Mouse (Mus musculus): ENCODE results near the gene Mrpl12. TPM values are rescaled to one million over a fixed set of nuclear protein-coding genes. Genes with fewer than 3 reads are reported as not detected.

Mrpl12 gene
- polyA plus RNA-seq (2014; fragmentation: Illumina TruSeq; extraction: RNeasy Lipid Tissue Mini Kit (QIAGEN cat#74804); ENCODE audit: low replicate concordance), result 1.6 TPM

GRCm38 (mm10) chr11:120484265-120484981 lies at the start of gene Mrpl12:
Mrpl12 (plus strand) TSS chr11:120484613.

GRCm38 (mm10) chr11:120437152-120437856 lies 47.1 kb upstream of the Mrpl12 start, which contains the start of gene Nploc4:
Nploc4 (minus strand) TSS chr11:120437708.

GRCm38 (mm10) chr11:120442344-120442743 lies 42.1 kb upstream of the Mrpl12 start, which contains the start of gene Tspan10:
Tspan10 (plus strand) TSS chr11:120442644.

GRCm38 (mm10) chr11:120453306-120453705 lies 31.1 kb upstream of the Mrpl12 start, which contains the start of gene Pde6g:
Pde6g (minus strand) TSS chr11:120453500.

GRCm38 (mm10) chr11:120457772-120458751 lies 26.4 kb upstream of the Mrpl12 start, which contains the start of the genes Oxld1 and Ccdc137:
Oxld1 (minus strand) TSS chr11:120458068.
Ccdc137 (plus strand) TSS chr11:120458115.

GRCm38 (mm10) chr11:120467051-120467735 lies 17.2 kb upstream of the Mrpl12 start, which contains the start of gene Arl16:
Arl16 (minus strand) TSS chr11:120467607.

GRCm38 (mm10) chr11:120491317-120492023 lies 7.1 kb downstream of the Mrpl12 start, which contains the start of gene Slc25a10:
Slc25a10 (plus strand) TSS chr11:120491840.

GRCm38 (mm10) chr11:120530085-120530964 lies 45.9 kb downstream of the Mrpl12 start, which contains the start of gene Gcgr:
Gcgr (plus strand) TSS chr11:120530699.

Other genes starting within 250 kb of the Mrpl12 start
- gene Actg1, start 136.1 kb upstream of the Mrpl12 start, polyA plus RNA-seq (2014; fragmentation: Illumina TruSeq; extraction: RNeasy Lipid Tissue Mini Kit (QIAGEN cat#74804); ENCODE audit: low replicate concordance), result 737 TPM
- not detected for gene Fscn2, start 123.1 kb upstream of the Mrpl12 start, polyA plus RNA-seq (2014; fragmentation: Illumina TruSeq; extraction: RNeasy Lipid Tissue Mini Kit (QIAGEN cat#74804); ENCODE audit: low replicate concordance)
- 0.19 TPM for gene Faap100, start 105.8 kb upstream of the Mrpl12 start, polyA plus RNA-seq (2014; fragmentation: Illumina TruSeq; extraction: RNeasy Lipid Tissue Mini Kit (QIAGEN cat#74804); ENCODE audit: low replicate concordance)
- 10.0 TPM for gene Nploc4, start 46.9 kb upstream of the Mrpl12 start, polyA plus RNA-seq (2014; fragmentation: Illumina TruSeq; extraction: RNeasy Lipid Tissue Mini Kit (QIAGEN cat#74804); ENCODE audit: low replicate concordance)
- not detected for gene Tspan10, start 42.0 kb upstream of the Mrpl12 start, polyA plus RNA-seq (2014; fragmentation: Illumina TruSeq; extraction: RNeasy Lipid Tissue Mini Kit (QIAGEN cat#74804); ENCODE audit: low replicate concordance)
- not detected for gene Pde6g, start 31.1 kb upstream of the Mrpl12 start, polyA plus RNA-seq (2014; fragmentation: Illumina TruSeq; extraction: RNeasy Lipid Tissue Mini Kit (QIAGEN cat#74804); ENCODE audit: low replicate concordance)
- not detected for gene Oxld1, start 26.5 kb upstream of the Mrpl12 start, polyA plus RNA-seq (2014; fragmentation: Illumina TruSeq; extraction: RNeasy Lipid Tissue Mini Kit (QIAGEN cat#74804); ENCODE audit: low replicate concordance)
- 6.7 TPM for gene Ccdc137, start 26.5 kb upstream of the Mrpl12 start, polyA plus RNA-seq (2014; fragmentation: Illumina TruSeq; extraction: RNeasy Lipid Tissue Mini Kit (QIAGEN cat#74804); ENCODE audit: low replicate concordance)
- 5.3 TPM for gene Arl16, start 17.0 kb upstream of the Mrpl12 start, polyA plus RNA-seq (2014; fragmentation: Illumina TruSeq; extraction: RNeasy Lipid Tissue Mini Kit (QIAGEN cat#74804); ENCODE audit: low replicate concordance)
- gene Slc25a10, start 7.2 kb downstream of the Mrpl12 start, polyA plus RNA-seq (2014; fragmentation: Illumina TruSeq; extraction: RNeasy Lipid Tissue Mini Kit (QIAGEN cat#74804); ENCODE audit: low replicate concordance), result 1.6 TPM
- gene Gcgr, start 46.1 kb downstream of the Mrpl12 start, polyA plus RNA-seq (2014; fragmentation: Illumina TruSeq; extraction: RNeasy Lipid Tissue Mini Kit (QIAGEN cat#74804); ENCODE audit: low replicate concordance), result not detected
- gene Mcrip1, start 65.1 kb downstream of the Mrpl12 start, polyA plus RNA-seq (2014; fragmentation: Illumina TruSeq; extraction: RNeasy Lipid Tissue Mini Kit (QIAGEN cat#74804); ENCODE audit: low replicate concordance), result not detected
- gene Ppp1r27, start 66.5 kb downstream of the Mrpl12 start, polyA plus RNA-seq (2014; fragmentation: Illumina TruSeq; extraction: RNeasy Lipid Tissue Mini Kit (QIAGEN cat#74804); ENCODE audit: low replicate concordance), result not detected
- 728 TPM for gene P4hb, start 88.6 kb downstream of the Mrpl12 start, polyA plus RNA-seq (2014; fragmentation: Illumina TruSeq; extraction: RNeasy Lipid Tissue Mini Kit (QIAGEN cat#74804); ENCODE audit: low replicate concordance)
- 24.2 TPM for gene Arhgdia, start 97.0 kb downstream of the Mrpl12 start, polyA plus RNA-seq (2014; fragmentation: Illumina TruSeq; extraction: RNeasy Lipid Tissue Mini Kit (QIAGEN cat#74804); ENCODE audit: low replicate concordance)
- 18.5 TPM for gene Alyref, start 113.8 kb downstream of the Mrpl12 start, polyA plus RNA-seq (2014; fragmentation: Illumina TruSeq; extraction: RNeasy Lipid Tissue Mini Kit (QIAGEN cat#74804); ENCODE audit: low replicate concordance)
- 8.2 TPM for gene Anapc11, start 113.8 kb downstream of the Mrpl12 start, polyA plus RNA-seq (2014; fragmentation: Illumina TruSeq; extraction: RNeasy Lipid Tissue Mini Kit (QIAGEN cat#74804); ENCODE audit: low replicate concordance)
- gene Npb, start 123.9 kb downstream of the Mrpl12 start, polyA plus RNA-seq (2014; fragmentation: Illumina TruSeq; extraction: RNeasy Lipid Tissue Mini Kit (QIAGEN cat#74804); ENCODE audit: low replicate concordance), result not detected
- 28.6 TPM for gene Pcyt2, start 133.3 kb downstream of the Mrpl12 start, polyA plus RNA-seq (2014; fragmentation: Illumina TruSeq; extraction: RNeasy Lipid Tissue Mini Kit (QIAGEN cat#74804); ENCODE audit: low replicate concordance)
- 9.2 TPM for gene Sirt7, start 140.6 kb downstream of the Mrpl12 start, polyA plus RNA-seq (2014; fragmentation: Illumina TruSeq; extraction: RNeasy Lipid Tissue Mini Kit (QIAGEN cat#74804); ENCODE audit: low replicate concordance)
- 10.0 TPM for gene Mafg, start 149.0 kb downstream of the Mrpl12 start, polyA plus RNA-seq (2014; fragmentation: Illumina TruSeq; extraction: RNeasy Lipid Tissue Mini Kit (QIAGEN cat#74804); ENCODE audit: low replicate concordance)
- 1.4 TPM for gene Pycr1, start 159.2 kb downstream of the Mrpl12 start, polyA plus RNA-seq (2014; fragmentation: Illumina TruSeq; extraction: RNeasy Lipid Tissue Mini Kit (QIAGEN cat#74804); ENCODE audit: low replicate concordance)
- not detected for gene Myadml2, start 163.5 kb downstream of the Mrpl12 start, polyA plus RNA-seq (2014; fragmentation: Illumina TruSeq; extraction: RNeasy Lipid Tissue Mini Kit (QIAGEN cat#74804); ENCODE audit: low replicate concordance)
- gene Notum, start 176.6 kb downstream of the Mrpl12 start, polyA plus RNA-seq (2014; fragmentation: Illumina TruSeq; extraction: RNeasy Lipid Tissue Mini Kit (QIAGEN cat#74804); ENCODE audit: low replicate concordance), result not detected
- 3.6 TPM for gene Aspscr1, start 188.4 kb downstream of the Mrpl12 start, polyA plus RNA-seq (2014; fragmentation: Illumina TruSeq; extraction: RNeasy Lipid Tissue Mini Kit (QIAGEN cat#74804); ENCODE audit: low replicate concordance)
- not detected for gene Cenpx, start 229.1 kb downstream of the Mrpl12 start, polyA plus RNA-seq (2014; fragmentation: Illumina TruSeq; extraction: RNeasy Lipid Tissue Mini Kit (QIAGEN cat#74804); ENCODE audit: low replicate concordance)
- 0.33 TPM for gene Lrrc45, start 229.3 kb downstream of the Mrpl12 start, polyA plus RNA-seq (2014; fragmentation: Illumina TruSeq; extraction: RNeasy Lipid Tissue Mini Kit (QIAGEN cat#74804); ENCODE audit: low replicate concordance)
- gene Rac3, start 236.9 kb downstream of the Mrpl12 start, polyA plus RNA-seq (2014; fragmentation: Illumina TruSeq; extraction: RNeasy Lipid Tissue Mini Kit (QIAGEN cat#74804); ENCODE audit: low replicate concordance), result not detected
- gene Dcxr, start 242.7 kb downstream of the Mrpl12 start, polyA plus RNA-seq (2014; fragmentation: Illumina TruSeq; extraction: RNeasy Lipid Tissue Mini Kit (QIAGEN cat#74804); ENCODE audit: low replicate concordance), result not detected
- not detected for gene Cbr2, start 247.5 kb downstream of the Mrpl12 start, polyA plus RNA-seq (2014; fragmentation: Illumina TruSeq; extraction: RNeasy Lipid Tissue Mini Kit (QIAGEN cat#74804); ENCODE audit: low replicate concordance)